Mouse (Mus musculus) testis, adult 2 months (tissue): ENCODE results near the gene Taldo1. TPM values are rescaled to one million over a fixed set of nuclear protein-coding genes. Genes with fewer than 3 reads are reported as not detected.

ENCODE experiments used
- H3K27ac ChIP-seq: fragments of 200-500 bp; 2 replicates; pipeline ENCODE4 v1.5.1; 2012; ENCODE audit warnings: low read depth, low read length; ENCODE audit not compliant: control insufficient read depth, insufficient read depth
- H3K27me3 ChIP-seq: fragments of 200-500 bp; 2 replicates; pipeline ENCODE4 v1.6.1; 2012; ENCODE audit warnings: mild to moderate bottlenecking, low read length, moderate library complexity; ENCODE audit not compliant: control insufficient read depth, insufficient read depth
- H3K36me3 ChIP-seq: fragments of 200-500 bp; 2 replicates; pipeline ENCODE4 v1.6.1; 2012; ENCODE audit warnings: mild to moderate bottlenecking, low read length; ENCODE audit not compliant: control insufficient read depth, insufficient read depth
- H3K4me1 ChIP-seq: fragments of 200-500 bp; 2 replicates; pipeline ENCODE4 v1.6.1; 2012; ENCODE audit warnings: low read length; ENCODE audit not compliant: control insufficient read depth, insufficient read depth
- H3K4me3 ChIP-seq: fragments of 200-500 bp; 2 replicates; pipeline ENCODE4 v1.5.1; 2012; ENCODE audit warnings: low read depth, mild to moderate bottlenecking, low read length, moderate library complexity, mixed read lengths; ENCODE audit not compliant: control insufficient read depth
- CTCF ChIP-seq: fragments of 200-500 bp; IDR thresholded peaks from 2 replicates; pipeline ENCODE4 v1.5.1; 2012; ENCODE audit warnings: low read depth, mild to moderate bottlenecking, inconsistent platforms, low read length, moderate library complexity; ENCODE audit not compliant: control insufficient read depth, insufficient read depth, insufficient replicate concordance
- POLR2A ChIP-seq: fragments of 200-500 bp; IDR thresholded peaks from 2 replicates; pipeline ENCODE4 v1.6.1; 2012; ENCODE audit warnings: low read depth, mild to moderate bottlenecking, inconsistent platforms, low read length, moderate library complexity; ENCODE audit not compliant: control insufficient read depth
- polyA plus RNA-seq: library from polyadenylated mRNA; depleted of rRNA; stranded (reverse); fragments of >200 nt; gene quantifications from 2 replicates; pipeline ENCODE4 v1.2.3, GENCODE M21; 2012

The Taldo1 gene
- polyA plus RNA-seq, 1 experiment = 26.0 TPM

DNA sequence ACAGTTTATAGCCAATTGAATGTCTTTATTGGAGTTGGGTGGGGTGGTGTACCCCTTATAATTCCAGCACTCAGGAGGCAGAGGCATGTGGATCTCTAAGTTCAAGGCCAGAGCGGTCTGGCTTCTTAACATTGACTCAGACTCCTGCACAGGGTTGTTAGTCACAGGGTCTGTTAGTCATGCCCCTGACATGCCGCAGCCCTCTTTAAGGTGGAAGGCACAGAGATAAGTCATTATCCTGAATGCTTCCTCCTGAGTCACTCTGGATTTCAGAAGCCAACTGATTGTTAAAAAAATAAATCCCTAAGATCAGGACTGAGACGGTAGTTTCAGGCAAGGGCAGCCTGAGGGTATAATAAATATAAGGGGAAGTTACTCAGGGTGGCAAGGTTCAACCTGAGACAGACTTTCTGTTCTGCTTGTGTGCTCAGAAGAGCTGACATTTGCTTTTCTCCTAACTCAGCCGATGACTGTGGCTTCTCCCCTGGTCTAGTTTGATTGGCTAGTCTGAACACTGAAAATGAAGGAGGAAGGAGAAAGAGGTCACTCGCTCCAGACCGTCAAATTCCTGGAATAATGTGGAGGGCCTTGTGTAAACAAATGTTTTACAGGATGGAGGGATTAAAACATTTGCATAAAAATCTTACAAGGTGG lies 19.9 kb upstream of the Taldo1 start:
- Histone ChIP-seq H3K36me3 (no peaks in the 10 kb centered on the region), H3K4me1 (no peaks in the 10 kb centered on the region), H3K27me3 (no peaks in the 10 kb centered on the region), H3K4me3 (no peak overlapping the region), H3K27ac (no peak overlapping the region)
- TF ChIP-seq CTCF (no peak), POLR2A (no peak)

DNA sequence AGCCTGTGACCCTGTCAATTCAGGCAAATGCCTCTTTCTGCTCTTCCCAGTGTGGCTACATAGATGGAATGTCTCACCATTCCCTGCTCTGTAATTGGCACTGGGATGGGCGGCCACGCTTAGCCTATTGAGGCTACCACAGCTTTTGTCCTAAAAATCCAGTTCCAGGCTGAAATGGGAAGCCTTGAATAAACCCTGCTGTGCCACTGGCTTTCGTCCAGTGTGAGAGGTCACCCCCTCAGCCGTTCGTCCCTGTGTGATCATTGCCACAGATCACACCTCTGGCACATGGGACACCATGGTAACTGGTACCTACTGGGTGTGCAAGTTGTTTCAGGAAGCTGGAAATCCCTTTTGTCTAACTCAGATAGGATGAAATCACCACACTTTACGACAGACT lies 18.4 kb upstream of the Taldo1 start:
- H3K4me3 ChIP-seq = no peak overlapping the region
- H3K36me3 ChIP-seq = no peaks in the 10 kb centered on the region
- TF ChIP-seq POLR2A (no peak), CTCF (no peak)
- H3K27me3 ChIP-seq = no peaks in the 10 kb centered on the region
- no peaks in the 10 kb centered on the region for H3K4me1 ChIP-seq
- H3K27ac ChIP-seq = no peak overlapping the region

DNA sequence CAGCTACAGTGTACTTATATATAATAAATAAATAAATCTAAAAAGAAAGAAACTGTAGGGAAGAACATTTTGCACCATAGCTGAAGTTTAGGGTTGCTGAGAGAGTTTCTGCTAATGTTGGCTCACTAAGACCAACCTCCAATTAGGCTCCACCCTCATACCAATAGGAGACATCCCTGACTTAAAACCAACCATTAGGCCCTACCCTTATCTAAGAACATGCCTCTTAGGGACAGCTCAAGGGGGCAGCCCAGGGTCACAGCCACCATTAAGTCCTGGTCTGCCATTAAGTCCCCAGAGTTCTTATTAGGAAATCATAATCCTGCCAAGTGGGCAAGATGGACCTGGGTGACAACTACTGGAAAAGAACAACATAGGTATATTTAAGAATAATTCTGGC lies 17.6 kb upstream of the Taldo1 start:
- Histone ChIP-seq H3K27ac (no peak overlapping the region), H3K36me3 (no peaks in the 10 kb centered on the region), H3K27me3 (no peaks in the 10 kb centered on the region), H3K4me1 (no peaks in the 10 kb centered on the region), H3K4me3 (no peak overlapping the region)
- TF ChIP-seq POLR2A (no peak), CTCF (no peak)

DNA sequence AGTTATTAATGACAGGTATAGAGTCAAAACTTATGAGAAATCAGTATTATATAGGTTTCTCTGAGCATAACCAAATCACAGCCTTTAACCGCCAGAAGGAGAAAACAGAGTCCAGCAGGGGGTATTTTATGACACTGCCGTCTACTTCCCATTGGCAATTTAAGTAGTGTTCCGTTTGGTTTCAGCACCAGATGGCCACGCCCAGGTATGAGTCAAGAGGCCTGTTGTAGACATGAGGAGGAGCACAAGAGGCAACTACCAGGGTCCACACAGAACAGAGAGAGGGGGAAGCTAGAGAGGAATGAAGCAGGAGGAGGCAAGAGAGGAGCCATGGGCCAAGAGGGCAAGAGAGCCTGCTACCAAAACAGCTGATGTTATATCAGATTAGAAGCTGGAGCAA lies 12.4 kb upstream of the Taldo1 start:
- H3K4me3 ChIP-seq = no peak overlapping the region
- TF ChIP-seq POLR2A (no peak), CTCF (no peak)
- no peaks in the 10 kb centered on the region for H3K27me3 ChIP-seq
- no peak overlapping the region for H3K27ac ChIP-seq
- H3K4me1 ChIP-seq = no peaks in the 10 kb centered on the region
- no peaks in the 10 kb centered on the region for H3K36me3 ChIP-seq

DNA sequence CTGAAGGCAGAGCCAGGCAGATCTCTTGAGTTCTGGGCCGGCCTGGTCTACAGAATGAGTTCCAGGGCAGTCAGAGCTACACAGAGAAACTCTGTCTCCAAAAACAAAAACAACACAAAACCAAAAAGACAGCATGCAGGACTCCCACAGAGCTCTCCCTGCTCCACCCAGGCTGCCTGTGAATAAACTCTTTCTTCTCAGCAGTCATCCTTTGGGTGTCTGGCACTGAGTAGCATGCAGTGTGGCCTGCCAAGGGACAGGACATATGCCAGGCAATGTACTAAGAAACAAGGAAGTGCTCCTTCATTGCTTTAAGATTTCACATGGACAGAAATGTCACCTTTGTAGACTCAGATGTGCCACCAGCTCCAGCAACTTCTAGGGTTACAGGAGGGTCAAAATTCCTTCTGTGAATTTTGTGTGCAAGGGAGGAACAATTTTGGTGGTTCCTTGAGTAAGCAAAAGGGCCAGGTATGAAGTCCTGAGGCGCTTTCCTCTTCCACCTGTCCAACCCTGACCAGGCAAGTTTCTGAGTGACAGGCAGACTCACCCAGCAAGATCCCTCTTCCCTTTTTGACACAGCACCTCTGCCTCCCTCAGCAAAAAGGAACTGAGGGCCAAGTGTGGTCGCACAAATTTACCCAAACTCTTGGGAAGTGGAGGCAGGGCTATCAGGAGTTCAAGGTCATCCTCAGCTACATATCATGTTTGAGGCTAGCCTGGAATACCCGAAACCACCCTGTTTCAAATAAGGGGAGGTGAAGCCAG lies 10.7 kb upstream of the Taldo1 start:
- Histone ChIP-seq H3K4me1 (no peaks in the 10 kb centered on the region), H3K27me3 (no peaks in the 10 kb centered on the region), H3K4me3 (no peak overlapping the region), H3K27ac (no peak overlapping the region), H3K36me3 (no peaks in the 10 kb centered on the region)
- TF ChIP-seq CTCF = no peak
- no peak for TF ChIP-seq POLR2A

DNA sequence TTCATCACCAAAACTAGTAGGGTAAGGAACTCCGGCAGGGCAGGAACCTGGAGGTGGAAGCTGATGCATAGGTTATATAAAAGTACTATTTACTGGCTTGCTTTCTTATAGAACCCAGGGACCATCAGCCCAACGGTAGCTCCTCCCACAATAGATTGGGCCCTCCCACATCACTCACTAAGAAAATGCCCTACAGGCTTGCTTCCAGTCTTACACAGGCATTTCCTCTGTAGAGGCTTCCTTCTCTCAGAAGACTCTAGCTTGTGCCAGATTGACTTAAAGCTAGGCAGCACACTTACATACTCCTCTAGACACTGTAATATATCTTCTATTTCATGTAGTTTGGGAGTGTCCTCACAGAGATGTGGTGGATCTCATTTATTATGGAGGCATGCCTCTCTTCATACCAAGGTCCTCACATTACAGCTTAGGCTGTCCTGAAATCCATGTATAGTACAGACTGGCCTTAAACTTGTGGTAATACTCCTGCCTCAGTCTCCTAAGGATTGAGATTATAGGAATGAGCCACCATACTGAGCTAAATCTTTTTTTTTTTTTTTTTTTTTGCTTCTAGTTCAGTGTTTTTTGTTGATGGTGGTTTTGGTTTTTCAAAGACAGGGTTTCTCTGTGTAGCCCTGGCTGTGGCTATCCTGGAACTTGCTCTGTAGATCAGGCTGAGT lies 4.1 kb upstream of the Taldo1 start:
- H3K4me1 ChIP-seq = peaks cover 15% of the 10 kb centered on the region
- H3K27ac ChIP-seq = no peak overlapping the region
- no peak overlapping the region for H3K4me3 ChIP-seq
- TF ChIP-seq CTCF (no peak), POLR2A (no peak)
- H3K36me3 ChIP-seq = no peaks in the 10 kb centered on the region
- H3K27me3 ChIP-seq = no peaks in the 10 kb centered on the region

DNA sequence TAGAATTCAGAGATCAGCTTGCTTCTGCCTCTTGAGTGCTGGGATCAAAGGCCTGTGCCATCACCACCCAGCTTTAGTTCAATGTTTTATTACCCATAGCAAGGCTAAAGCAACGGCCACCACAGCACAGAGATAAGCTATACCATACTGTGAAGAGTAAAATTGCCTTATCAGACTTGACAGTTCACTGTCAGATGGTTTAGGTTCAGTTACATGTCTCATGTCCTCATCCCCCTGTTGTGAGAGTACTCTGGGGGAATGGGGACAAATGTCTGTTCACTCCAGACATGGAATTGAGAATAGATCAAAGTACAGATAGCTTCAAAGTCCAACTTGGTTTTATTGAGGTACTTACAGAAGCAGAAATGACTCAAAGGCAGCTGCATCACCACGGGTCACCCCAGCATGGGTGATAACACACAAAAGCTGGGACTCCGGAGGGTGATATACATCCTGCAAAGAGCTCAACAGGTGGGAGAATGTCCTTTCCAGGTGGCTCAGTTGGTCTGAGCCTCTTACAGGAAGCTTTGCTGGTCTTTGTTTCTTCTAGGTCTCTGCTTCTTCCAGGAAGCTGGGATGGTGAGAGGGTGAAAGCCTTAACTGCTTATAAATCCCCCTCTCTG lies 3.4 kb upstream of the Taldo1 start:
- Histone ChIP-seq H3K4me3 (no peak overlapping the region), H3K4me1 (peaks cover 15% of the 10 kb centered on the region), H3K27me3 (no peaks in the 10 kb centered on the region), H3K27ac (no peak overlapping the region), H3K36me3 (no peaks in the 10 kb centered on the region)
- no peak for TF ChIP-seq POLR2A
- no peak for TF ChIP-seq CTCF
